Mouse (Mus musculus): ENCODE data around the gene Akap13.

- TF ChIP-seq EP300 (IDR thresholded peaks at IDR 0.05; ENCODE audit: low read length) (no peak; the same call in 1 of the 2 replicates), CHD1 (IDR thresholded peaks at IDR 0.05; ENCODE audit: low read depth, low read length) (no peak), POLR2A (IDR thresholded peaks at IDR 0.05; ENCODE audit: low read depth, low read length) (no peak), CTCF (conservative IDR thresholded peaks at IDR 0.05 in 1 of 2, IDR thresholded peaks at IDR 0.05 in 1 of 2; ENCODE audit: low read depth in 2 of 2, low read length in 2 of 2) (no peak), MXI1 (IDR thresholded peaks at IDR 0.05; ENCODE audit: low read depth, low read length) (no peak), ZC3H11A (IDR thresholded peaks at IDR 0.05; ENCODE audit: low read depth, low read length) (no peak), MAZ (IDR thresholded peaks at IDR 0.05; ENCODE audit: low read depth, low read length) (no peak), ELF1 (IDR thresholded peaks at IDR 0.05; ENCODE audit: low read depth, low read length) (no peak), MAX (IDR thresholded peaks at IDR 0.05; ENCODE audit: low read length) (no peak), NELFE (IDR thresholded peaks at IDR 0.05; ENCODE audit: low read depth, low read length) (no peak), RCOR1 (conservative IDR thresholded peaks at IDR 0.05; ENCODE audit: low read depth, low read length) (no peak)
Observed at GRCm38 (mm10) chr7:75600360-75601075, 145.2 kb downstream of the Akap13 start.
